Mouse (Mus musculus): ENCODE data around the gene Ltbp1. TPM values are rescaled to one million over a fixed set of nuclear protein-coding genes. Genes with fewer than 3 reads are reported as not detected.

The Ltbp1 gene
- polyA plus RNA-seq, 1 experiment, result 27.7 TPM

GRCm38 (mm10) chr17:75049366-75049969 lies 44.1 kb downstream of the Ltbp1 start:
- 78% methylated on average over 8 of the region's 8 CpGs for WGBS
- TF ChIP-seq POLR2A (IDR thresholded peaks at IDR 0.05; ENCODE audit: borderline replicate concordance, extremely low read depth, low read depth, low read length), result no peak
- TF ChIP-seq CTCF (IDR thresholded peaks at IDR 0.05; ENCODE audit: insufficient read depth, low read length), result no peak
- Histone ChIP-seq H3K4me1 (ENCODE audit: control insufficient read depth, insufficient read depth, low read length) (no peaks in the 10 kb centered on the region), H3K4me3 (replicated peaks; ENCODE audit: extremely low read depth, low read depth, low read length) (no peak overlapping the region)
- DNase-seq, result no peak

DNA sequence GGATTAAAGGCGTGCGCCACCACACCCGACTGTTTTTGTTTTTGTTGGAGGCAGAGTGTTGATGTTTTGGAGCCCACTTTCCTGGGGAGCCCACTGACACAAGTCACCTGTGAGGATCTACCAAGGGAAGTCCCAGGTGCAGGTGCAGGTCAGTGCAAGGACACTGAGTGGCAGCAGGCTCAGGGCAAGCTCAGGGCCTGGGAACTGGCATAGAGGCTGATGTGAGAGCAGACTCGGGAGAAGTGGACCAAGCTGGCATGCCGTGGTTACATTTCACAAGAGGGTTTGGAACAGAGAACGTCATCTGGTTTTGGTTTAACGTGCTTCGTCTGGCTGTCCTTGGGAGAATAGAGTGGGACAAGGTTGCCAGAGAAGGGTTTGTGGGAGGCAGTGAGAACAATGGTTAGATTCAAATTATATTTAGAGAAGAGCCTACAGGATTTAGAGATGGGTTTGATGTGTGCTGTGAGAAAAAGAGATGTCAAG lies 46.1 kb downstream of the Ltbp1 start:
- DNase-seq, result no peak
- TF ChIP-seq CTCF (IDR thresholded peaks at IDR 0.05; ENCODE audit: insufficient read depth, low read length) (no peak), POLR2A (IDR thresholded peaks at IDR 0.05; ENCODE audit: borderline replicate concordance, extremely low read depth, low read depth, low read length) (no peak)
- Histone ChIP-seq H3K4me1 (ENCODE audit: control insufficient read depth, insufficient read depth, low read length) (no peaks in the 10 kb centered on the region), H3K4me3 (replicated peaks; ENCODE audit: extremely low read depth, low read depth, low read length) (no peak overlapping the region)
- WGBS, result 86% methylated on average over 8 of the region's 8 CpGs

DNA sequence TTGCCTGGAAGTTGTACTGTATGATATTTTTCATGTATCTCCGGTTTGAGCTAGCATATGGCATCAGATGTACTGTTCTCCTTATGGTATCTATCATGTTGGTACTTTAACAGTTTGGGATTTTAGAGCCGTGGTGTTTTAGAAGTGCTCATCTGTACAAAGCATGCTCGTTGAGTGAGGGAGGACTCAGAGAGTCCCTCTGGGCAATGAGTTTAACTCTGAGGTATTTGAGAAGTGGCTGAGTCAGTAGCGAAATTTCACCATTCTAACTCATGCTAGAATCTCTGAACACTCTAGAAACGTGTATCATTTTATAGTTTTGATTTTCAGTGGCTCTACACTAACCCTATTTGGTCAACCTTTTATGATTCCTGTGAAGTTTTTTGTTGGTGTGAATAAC lies 49.9 kb downstream of the Ltbp1 start:
- Histone ChIP-seq H3K4me3 (replicated peaks; ENCODE audit: extremely low read depth, low read depth, low read length) (no peak overlapping the region), H3K4me1 (ENCODE audit: control insufficient read depth, insufficient read depth, low read length) (no peaks in the 10 kb centered on the region)
- no peak for DNase-seq
- no peak for TF ChIP-seq POLR2A (IDR thresholded peaks at IDR 0.05; ENCODE audit: borderline replicate concordance, extremely low read depth, low read depth, low read length)
- no peak for TF ChIP-seq CTCF (IDR thresholded peaks at IDR 0.05; ENCODE audit: insufficient read depth, low read length)
- WGBS, result 75% methylated on average over 5 of the region's 5 CpGs

DNA sequence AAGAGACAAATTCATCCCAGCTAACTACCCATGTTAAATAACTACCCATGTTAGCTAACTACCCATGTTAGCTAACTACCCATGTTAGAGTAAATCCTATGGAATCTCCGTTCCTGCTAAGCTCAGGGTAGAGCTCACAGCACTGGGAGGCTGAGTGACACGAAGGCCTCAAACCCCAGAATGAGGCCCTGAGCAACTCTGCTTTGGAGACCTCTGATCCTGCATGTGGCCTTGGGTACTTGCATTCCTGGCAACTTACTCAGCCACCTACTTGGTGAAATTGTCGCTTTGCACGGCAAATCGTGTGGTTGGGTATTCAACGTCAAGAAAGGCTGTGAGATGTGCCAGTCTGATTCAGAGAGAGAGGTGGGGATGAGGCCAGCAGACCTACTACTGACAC lies 50.6 kb downstream of the Ltbp1 start:
- DNase-seq, result no peak
- WGBS, result 91% methylated on average over 6 of the region's 6 CpGs
- no peaks in the 10 kb centered on the region for H3K4me1 ChIP-seq (ENCODE audit: control insufficient read depth, insufficient read depth, low read length)
- TF ChIP-seq CTCF (IDR thresholded peaks at IDR 0.05; ENCODE audit: insufficient read depth, low read length), result no peak
- no peak for TF ChIP-seq POLR2A (IDR thresholded peaks at IDR 0.05; ENCODE audit: borderline replicate concordance, extremely low read depth, low read depth, low read length)
- H3K4me3 ChIP-seq (replicated peaks; ENCODE audit: extremely low read depth, low read depth, low read length), result no peak overlapping the region

DNA sequence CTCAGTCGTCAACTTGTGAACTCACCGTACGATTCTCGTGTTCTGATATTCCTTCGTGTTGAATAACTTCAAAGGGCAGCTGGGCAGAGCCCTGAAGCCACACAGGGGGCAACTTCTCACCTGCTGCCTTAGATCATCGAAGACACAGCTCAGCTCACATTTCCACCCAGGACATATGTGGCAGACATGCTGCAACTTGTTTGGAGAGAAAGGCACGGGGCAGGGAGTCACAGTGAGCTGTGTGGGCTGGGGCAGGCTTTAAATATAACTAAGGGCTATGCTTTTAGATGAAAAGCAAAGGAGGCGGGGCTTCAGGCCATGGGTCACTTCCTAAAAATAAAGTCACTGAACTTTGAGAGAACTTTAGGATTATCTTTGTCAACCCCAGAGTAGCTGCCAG lies 51.3 kb downstream of the Ltbp1 start:
- DNase-seq, result no peak
- Histone ChIP-seq H3K4me1 (ENCODE audit: control insufficient read depth, insufficient read depth, low read length) (no peaks in the 10 kb centered on the region), H3K4me3 (replicated peaks; ENCODE audit: extremely low read depth, low read depth, low read length) (no peak overlapping the region)
- TF ChIP-seq POLR2A (IDR thresholded peaks at IDR 0.05; ENCODE audit: borderline replicate concordance, extremely low read depth, low read depth, low read length), result no peak
- TF ChIP-seq CTCF (IDR thresholded peaks at IDR 0.05; ENCODE audit: insufficient read depth, low read length), result no peak
- 61% methylated on average over 8 of the region's 8 CpGs for WGBS

DNA sequence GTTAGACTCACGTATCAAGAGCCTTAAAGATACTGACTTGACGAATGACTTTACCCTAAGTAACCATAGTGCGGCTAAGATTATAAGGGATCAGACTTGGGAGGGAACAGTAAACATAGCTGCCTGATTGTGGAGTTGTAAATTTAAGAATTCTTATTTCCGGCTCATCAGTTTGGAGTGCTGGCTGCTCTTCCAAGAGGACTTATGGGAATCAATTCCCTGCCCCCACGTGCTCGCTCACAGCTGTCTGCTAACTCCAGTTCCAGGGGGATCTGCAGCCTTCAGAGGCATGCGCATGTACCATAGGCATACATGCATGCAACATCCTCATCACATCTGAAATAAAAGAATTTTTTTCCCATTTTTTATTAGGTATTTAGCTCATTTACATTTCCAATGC lies 61.0 kb downstream of the Ltbp1 start:
- TF ChIP-seq CTCF (IDR thresholded peaks at IDR 0.05; ENCODE audit: insufficient read depth, low read length), result no peak
- no peak for TF ChIP-seq POLR2A (IDR thresholded peaks at IDR 0.05; ENCODE audit: borderline replicate concordance, extremely low read depth, low read depth, low read length)
- DNase-seq, result no peak
- 92% methylated on average over 7 of the region's 7 CpGs for WGBS

GRCm38 (mm10) chr17:75067314-75067713 lies 61.9 kb downstream of the Ltbp1 start:
- Histone ChIP-seq H3K4me3 (replicated peaks; ENCODE audit: extremely low read depth, low read depth, low read length) (no peak overlapping the region), H3K4me1 (ENCODE audit: control insufficient read depth, insufficient read depth, low read length) (no peaks in the 10 kb centered on the region)
- 55% methylated on average over 8 of the region's 8 CpGs for WGBS
- no peak for DNase-seq
- TF ChIP-seq CTCF (IDR thresholded peaks at IDR 0.05; ENCODE audit: insufficient read depth, low read length), result no peak
- TF ChIP-seq POLR2A (IDR thresholded peaks at IDR 0.05; ENCODE audit: borderline replicate concordance, extremely low read depth, low read depth, low read length), result no peak

More for the DNA sequence above, 61.0 kb downstream of the Ltbp1 start:
- Histone ChIP-seq H3K4me1 (ENCODE audit: control insufficient read depth, insufficient read depth, low read length) (no peaks in the 10 kb centered on the region), H3K4me3 (replicated peaks; ENCODE audit: extremely low read depth, low read depth, low read length) (no peak overlapping the region)

DNA sequence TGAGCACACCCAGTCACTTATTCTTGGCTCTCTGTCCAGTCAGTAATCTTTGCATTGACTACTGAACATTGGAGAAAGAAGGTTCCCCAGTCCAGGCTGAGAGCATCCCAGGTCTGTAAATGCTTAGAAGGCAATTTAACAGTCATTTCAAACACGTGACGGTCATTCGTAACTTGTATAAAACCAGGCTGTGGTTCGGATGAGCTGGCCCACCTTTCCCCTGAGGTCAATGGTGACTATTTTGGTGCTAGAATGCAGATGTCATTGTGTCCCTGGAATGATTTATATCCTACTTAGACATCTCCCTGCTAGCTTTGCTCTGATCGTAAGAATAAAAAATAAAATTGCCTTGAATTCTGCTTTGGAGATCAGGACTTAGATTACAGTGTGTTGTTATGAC lies 63.9 kb downstream of the Ltbp1 start:
- 87% methylated on average over 5 of the region's 5 CpGs for WGBS
- TF ChIP-seq CTCF (IDR thresholded peaks at IDR 0.05; ENCODE audit: insufficient read depth, low read length) (no peak), POLR2A (IDR thresholded peaks at IDR 0.05; ENCODE audit: borderline replicate concordance, extremely low read depth, low read depth, low read length) (no peak)
- no peak overlapping the region for H3K4me3 ChIP-seq (replicated peaks; ENCODE audit: extremely low read depth, low read depth, low read length)
- peaks cover 2% of the 10 kb centered on the region; the same call in 1 of the 2 replicates for H3K4me1 ChIP-seq (ENCODE audit: control insufficient read depth, insufficient read depth, low read length)
- DNase-seq, result no peak

- WGBS, result 25% methylated on average over 2 of the region's 2 CpGs
- H3K4me3 ChIP-seq (replicated peaks; ENCODE audit: extremely low read depth, low read depth, low read length), result no peak overlapping the region
- H3K4me1 ChIP-seq (ENCODE audit: control insufficient read depth, insufficient read depth, low read length), result peaks cover 2% of the 10 kb centered on the region; the same call in 1 of the 2 replicates
- DNase-seq, result no peak
- TF ChIP-seq POLR2A (IDR thresholded peaks at IDR 0.05; ENCODE audit: borderline replicate concordance, extremely low read depth, low read depth, low read length) (no peak), CTCF (IDR thresholded peaks at IDR 0.05; ENCODE audit: insufficient read depth, low read length) (no peak)
Observed at GRCm38 (mm10) chr17:75071174-75071573, 65.8 kb downstream of the Ltbp1 start.

- no peak overlapping the region for H3K4me3 ChIP-seq (replicated peaks; ENCODE audit: extremely low read depth, low read depth, low read length)
- TF ChIP-seq CTCF (IDR thresholded peaks at IDR 0.05; ENCODE audit: insufficient read depth, low read length) (no peak), POLR2A (IDR thresholded peaks at IDR 0.05; ENCODE audit: borderline replicate concordance, extremely low read depth, low read depth, low read length) (no peak)
- 78% methylated on average over 2 of the region's 2 CpGs for WGBS
- DNase-seq, result no peak
- H3K4me1 ChIP-seq (ENCODE audit: control insufficient read depth, insufficient read depth, low read length), result peaks cover 2% of the 10 kb centered on the region; the same call in 1 of the 2 replicates
Observed at GRCm38 (mm10) chr17:75071749-75072148, 66.4 kb downstream of the Ltbp1 start.
